Mouse (Mus musculus): ENCODE data around the gene Hp. TPM values are rescaled to one million over a fixed set of nuclear protein-coding genes. Genes with fewer than 3 reads are reported as not detected.
A peak's percentile ranks its signal among the peaks of the same experiment; 100 is the strongest.

Gene Hp
- polyA plus RNA-seq, 1 experiment: 22.1 TPM

DNA sequence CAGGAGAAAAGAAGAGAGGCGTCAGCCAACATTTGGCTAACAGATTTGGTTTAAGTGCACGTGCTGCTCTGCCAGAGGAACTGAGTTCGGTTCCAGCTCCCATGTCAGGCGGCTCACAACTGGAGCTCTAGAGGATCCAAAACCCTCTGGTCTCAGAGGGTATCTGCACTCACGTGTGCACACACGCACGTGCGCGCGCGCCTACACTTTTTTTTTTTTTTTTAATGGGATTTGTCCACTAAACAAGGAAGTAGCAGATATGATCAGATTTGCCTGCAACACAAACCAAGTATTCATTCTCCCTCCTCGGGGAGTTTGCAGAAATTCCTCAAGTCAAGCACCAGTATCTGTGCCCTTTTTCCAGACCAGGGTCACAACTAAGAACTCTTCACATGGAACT, 28.7 kb upstream of the Hp start:
- H3K4me1 ChIP-seq (ENCODE audit: control insufficient read depth, insufficient read depth, insufficient read length): no peaks in the 10 kb centered on the region; the same call in 1 of the 2 replicates
- DNase-seq (ENCODE audit: low read depth in 1 of 2, low spot score in 2 of 2): no peak
- no peaks in the 10 kb centered on the region for H3K27me3 ChIP-seq (ENCODE audit: control insufficient read depth, insufficient read depth, low read length)
- no peak for TF ChIP-seq CTCF (IDR thresholded peaks at IDR 0.05; ENCODE audit: extremely low read depth, insufficient read depth, insufficient read length, insufficient replicate concordance)
- TF ChIP-seq POLR2A (IDR thresholded peaks at IDR 0.05; ENCODE audit: low read depth, low read length): no peak
- H3K4me3 ChIP-seq (ENCODE audit: extremely low read depth, insufficient read depth, insufficient read length): peak overlapping the region; percentile 64
- 18% methylated on average over 12 of the region's 12 CpGs for WGBS
- no peak overlapping the region for H3K27ac ChIP-seq (ENCODE audit: insufficient read depth, low read length)
- peaks cover 6% of the 10 kb centered on the region for H3K36me3 ChIP-seq (ENCODE audit: control insufficient read depth, insufficient read depth, low read length)

DNA sequence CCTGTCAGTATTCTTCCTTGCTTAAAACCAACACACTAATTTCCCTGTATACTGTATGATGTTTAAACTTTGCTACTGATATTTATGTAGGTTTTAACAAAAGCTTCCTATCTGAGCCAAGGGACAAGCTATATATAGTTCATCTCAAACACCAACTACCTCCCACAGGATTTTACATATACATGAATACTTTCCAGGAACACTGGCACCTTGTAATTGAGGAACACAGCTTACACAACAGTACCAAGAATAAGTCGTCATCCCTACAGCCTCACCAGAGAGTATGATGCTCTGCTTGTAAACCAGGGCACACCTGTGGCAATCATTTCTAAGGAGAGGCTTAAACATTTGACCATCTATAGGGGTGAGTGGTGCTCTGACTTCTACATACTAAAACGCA, 27.8 kb upstream of the Hp start:
- WGBS: 84% methylated on average over 2 of the region's 2 CpGs
- peaks cover 11% of the 10 kb centered on the region for H3K36me3 ChIP-seq (ENCODE audit: control insufficient read depth, insufficient read depth, low read length)
- no peak overlapping the region for H3K27ac ChIP-seq (ENCODE audit: insufficient read depth, low read length)
- no peaks in the 10 kb centered on the region for H3K27me3 ChIP-seq (ENCODE audit: control insufficient read depth, insufficient read depth, low read length)
- TF ChIP-seq POLR2A (IDR thresholded peaks at IDR 0.05; ENCODE audit: low read depth, low read length): no peak
- TF ChIP-seq CTCF (IDR thresholded peaks at IDR 0.05; ENCODE audit: extremely low read depth, insufficient read depth, insufficient read length, insufficient replicate concordance): no peak
- no peaks in the 10 kb centered on the region; the same call in 1 of the 2 replicates for H3K4me1 ChIP-seq (ENCODE audit: control insufficient read depth, insufficient read depth, insufficient read length)
- no peak for DNase-seq (ENCODE audit: low read depth in 1 of 2, low spot score in 2 of 2)
- no peak overlapping the region for H3K4me3 ChIP-seq (ENCODE audit: extremely low read depth, insufficient read depth, insufficient read length)

GRCm38 (mm10) chr8:109595854-109596253, 16.9 kb upstream of the Hp start:
- TF ChIP-seq CTCF (IDR thresholded peaks at IDR 0.05; ENCODE audit: extremely low read depth, insufficient read depth, insufficient read length, insufficient replicate concordance) (peak; percentile 75; the same call in 1 of the 2 replicates), POLR2A (IDR thresholded peaks at IDR 0.05; ENCODE audit: low read depth, low read length) (no peak)
- Histone ChIP-seq H3K4me3 (ENCODE audit: extremely low read depth, insufficient read depth, insufficient read length) (no peak overlapping the region), H3K27ac (ENCODE audit: insufficient read depth, low read length) (no peak overlapping the region), H3K4me1 (ENCODE audit: control insufficient read depth, insufficient read depth, insufficient read length) (no peaks in the 10 kb centered on the region), H3K36me3 (ENCODE audit: control insufficient read depth, insufficient read depth, low read length) (peaks cover 11% of the 10 kb centered on the region), H3K27me3 (ENCODE audit: control insufficient read depth, insufficient read depth, low read length) (no peaks in the 10 kb centered on the region)
- peak in 1 of 2 experiments; percentile 58 for DNase-seq (ENCODE audit: low read depth in 1 of 2, low spot score in 2 of 2)
- WGBS: 51% methylated on average over 8 of the region's 8 CpGs

DNA sequence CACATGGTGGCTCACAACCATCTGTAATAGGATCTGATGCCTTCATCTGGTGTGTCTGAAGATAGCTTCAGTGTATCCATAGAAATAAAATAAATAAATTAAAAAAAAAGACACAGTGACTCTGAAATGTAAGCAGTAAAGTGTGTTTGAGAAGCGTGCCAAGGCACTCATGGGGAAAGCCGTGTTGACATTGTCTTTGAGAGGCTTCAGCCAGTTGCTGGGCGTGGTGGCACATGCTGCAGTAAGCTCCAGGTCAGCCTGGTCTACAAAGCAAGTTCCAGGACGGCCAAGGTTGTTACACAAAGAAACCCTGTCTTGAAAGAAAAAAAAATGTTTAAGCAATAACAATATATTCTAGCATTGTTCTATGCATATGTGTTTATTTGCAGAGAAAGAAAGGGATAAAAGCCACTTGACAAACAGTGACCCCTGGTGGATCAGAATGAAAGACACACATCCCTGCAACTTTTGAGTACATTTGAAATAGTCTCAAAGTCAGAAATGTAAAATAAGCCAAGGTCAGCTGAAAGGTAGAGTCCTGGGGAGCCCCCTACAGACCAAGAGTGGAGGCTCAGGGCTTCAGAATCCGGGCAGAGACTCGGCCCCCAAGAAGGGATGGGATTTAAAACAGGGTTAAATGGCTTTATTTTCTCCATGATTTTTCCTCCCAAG, 14.3 kb upstream of the Hp start:
- no peaks in the 10 kb centered on the region for H3K27me3 ChIP-seq (ENCODE audit: control insufficient read depth, insufficient read depth, low read length)
- H3K4me3 ChIP-seq (ENCODE audit: extremely low read depth, insufficient read depth, insufficient read length): no peak overlapping the region
- no peak overlapping the region for H3K27ac ChIP-seq (ENCODE audit: insufficient read depth, low read length)
- no peaks in the 10 kb centered on the region for H3K4me1 ChIP-seq (ENCODE audit: control insufficient read depth, insufficient read depth, insufficient read length)
- no peak for TF ChIP-seq POLR2A (IDR thresholded peaks at IDR 0.05; ENCODE audit: low read depth, low read length)
- TF ChIP-seq CTCF (IDR thresholded peaks at IDR 0.05; ENCODE audit: extremely low read depth, insufficient read depth, insufficient read length, insufficient replicate concordance): no peak
- no peak for DNase-seq (ENCODE audit: low read depth in 1 of 2, low spot score in 2 of 2)
- H3K36me3 ChIP-seq (ENCODE audit: control insufficient read depth, insufficient read depth, low read length): peaks cover 9% of the 10 kb centered on the region
- 75% methylated on average over 6 of the region's 6 CpGs for WGBS

- Histone ChIP-seq H3K4me3 (ENCODE audit: extremely low read depth, insufficient read depth, insufficient read length) (no peak overlapping the region), H3K27me3 (ENCODE audit: control insufficient read depth, insufficient read depth, low read length) (no peaks in the 10 kb centered on the region), H3K36me3 (ENCODE audit: control insufficient read depth, insufficient read depth, low read length) (peaks cover 9% of the 10 kb centered on the region), H3K27ac (ENCODE audit: insufficient read depth, low read length) (no peak overlapping the region; the same call in 1 of the 2 replicates), H3K4me1 (ENCODE audit: control insufficient read depth, insufficient read depth, insufficient read length) (no peaks in the 10 kb centered on the region)
- TF ChIP-seq POLR2A (IDR thresholded peaks at IDR 0.05; ENCODE audit: low read depth, low read length) (no peak), CTCF (IDR thresholded peaks at IDR 0.05; ENCODE audit: extremely low read depth, insufficient read depth, insufficient read length, insufficient replicate concordance) (no peak)
- WGBS: 74% methylated on average over 5 of the region's 5 CpGs
- DNase-seq (ENCODE audit: low read depth in 1 of 2, low spot score in 2 of 2): no peak
Measured at GRCm38 (mm10) chr8:109592164-109592563, 13.2 kb upstream of the Hp start.

- H3K4me1 ChIP-seq (ENCODE audit: control insufficient read depth, insufficient read depth, insufficient read length): no peaks in the 10 kb centered on the region
- no peak for TF ChIP-seq POLR2A (IDR thresholded peaks at IDR 0.05; ENCODE audit: low read depth, low read length)
- TF ChIP-seq CTCF (IDR thresholded peaks at IDR 0.05; ENCODE audit: extremely low read depth, insufficient read depth, insufficient read length, insufficient replicate concordance): no peak
- 84% methylated on average over 3 of the region's 3 CpGs for WGBS
- peaks cover 7% of the 10 kb centered on the region for H3K36me3 ChIP-seq (ENCODE audit: control insufficient read depth, insufficient read depth, low read length)
- no peak overlapping the region for H3K4me3 ChIP-seq (ENCODE audit: extremely low read depth, insufficient read depth, insufficient read length)
- H3K27ac ChIP-seq (ENCODE audit: insufficient read depth, low read length): no peak overlapping the region
- no peak for DNase-seq (ENCODE audit: low read depth in 1 of 2, low spot score in 2 of 2)
- no peaks in the 10 kb centered on the region for H3K27me3 ChIP-seq (ENCODE audit: control insufficient read depth, insufficient read depth, low read length)
Measured at GRCm38 (mm10) chr8:109591367-109591766, 12.4 kb upstream of the Hp start.

GRCm38 (mm10) chr8:109590901-109591300, 11.9 kb upstream of the Hp start:
- 96% methylated on average over 9 of the region's 9 CpGs for WGBS
- Histone ChIP-seq H3K4me3 (ENCODE audit: extremely low read depth, insufficient read depth, insufficient read length) (no peak overlapping the region), H3K36me3 (ENCODE audit: control insufficient read depth, insufficient read depth, low read length) (peaks cover 7% of the 10 kb centered on the region), H3K27me3 (ENCODE audit: control insufficient read depth, insufficient read depth, low read length) (no peaks in the 10 kb centered on the region), H3K27ac (ENCODE audit: insufficient read depth, low read length) (no peak overlapping the region), H3K4me1 (ENCODE audit: control insufficient read depth, insufficient read depth, insufficient read length) (no peaks in the 10 kb centered on the region)
- DNase-seq (ENCODE audit: low read depth in 1 of 2, low spot score in 2 of 2): no peak
- TF ChIP-seq POLR2A (IDR thresholded peaks at IDR 0.05; ENCODE audit: low read depth, low read length): no peak
